Mouse (Mus musculus) neural tube, embryonic 13.5 days (tissue): Measurements from ENCODE around the gene Cep295. TPM values are rescaled to one million over a fixed set of nuclear protein-coding genes. Genes with fewer than 3 reads are reported as not detected.
A peak's percentile ranks its signal among the peaks of the same experiment; 100 is the strongest.
"Not testable (repeated sequence)": the region's sequence is repeated elsewhere in the genome, so short reads cannot be mapped to it uniquely, and the experiment has no call there.

Experiments used
- ATAC-seq: fragments of 200-750 bp; cut with Nextera tagmentation; 2 replicates; pipeline ENCODE4 v1.8.0; 2017; ENCODE audit warnings: low read depth, mild to moderate bottlenecking, moderate TSS enrichment, moderate library complexity
- H3K27ac ChIP-seq: fragments of 300-500 bp; sonication (generic); replicated peaks from 2 replicates; pipeline ENCODE4 v1.5.1; 2015; ENCODE audit warnings: moderate library complexity, mild to moderate bottlenecking, inconsistent platforms
- H3K27me3 ChIP-seq: fragments of 300-500 bp; sonication (generic); 2 replicates; pipeline ENCODE4 v1.6.1; 2015; ENCODE audit warnings: mild to moderate bottlenecking, inconsistent platforms
- H3K36me3 ChIP-seq: fragments of 300-500 bp; sonication (generic); 2 replicates; pipeline ENCODE4 v1.6.1; 2015; ENCODE audit warnings: mild to moderate bottlenecking, inconsistent platforms
- H3K4me1 ChIP-seq: fragments of 300-500 bp; sonication (generic); replicated peaks from 2 replicates; pipeline ENCODE4 v1.6.1; 2015; ENCODE audit warnings: inconsistent platforms
- H3K4me2 ChIP-seq: fragments of 300-500 bp; sonication (generic); 2 replicates; pipeline ENCODE4 v1.6.1; 2015; ENCODE audit warnings: inconsistent platforms, mild to moderate bottlenecking, moderate library complexity
- H3K4me3 ChIP-seq: fragments of 300-500 bp; sonication (generic); 2 replicates; pipeline ENCODE4 v1.5.1; 2015; ENCODE audit warnings: mild to moderate bottlenecking, inconsistent platforms
- H3K9ac ChIP-seq: fragments of 300-500 bp; sonication (generic); 2 replicates; pipeline ENCODE4 v1.6.1; 2015; ENCODE audit warnings: moderate library complexity, mild to moderate bottlenecking, inconsistent platforms
- H3K9me3 ChIP-seq: fragments of 300-500 bp; sonication (generic); 2 replicates; pipeline ENCODE4 v1.6.1; 2016; ENCODE audit warnings: inconsistent platforms
- WGBS: fragments of 180-500 bp; shearing (Covaris S2); methylation state at CpG from one replicate; pipeline ENCODE4 v1.1.7; 2015; 5-methylcytosine and 5-hydroxymethylcytosine counted together
- polyA plus RNA-seq: library from polyadenylated mRNA; unstranded; fragments of >200 nt; fragmentation: Nextera tagmentation; extraction: Ambion mirVana; gene quantifications from 2 replicates; pipeline ENCODE4 v1.2.1, GENCODE M21; 2015

Gene Cep295
- polyA plus RNA-seq, 1 experiment from 2014 or later: 13.9 TPM

GRCm38 (mm10) chr9:15302881-15303280 lies 54.7 kb downstream of the Cep295 start:
- Histone ChIP-seq H3K4me1 (peaks cover 25% of the 10 kb centered on the region), H3K4me3 (no peak overlapping the region), H3K27ac (no peak overlapping the region), H3K9ac (no peak overlapping the region), H3K4me2 (no peak overlapping the region), H3K9me3 (no peaks in the 10 kb centered on the region), H3K36me3 (no peaks in the 10 kb centered on the region), H3K27me3 (no peaks in the 10 kb centered on the region)
- no peak for ATAC-seq
- WGBS: 69% methylated on average over 2 of the region's 2 CpGs

DNA sequence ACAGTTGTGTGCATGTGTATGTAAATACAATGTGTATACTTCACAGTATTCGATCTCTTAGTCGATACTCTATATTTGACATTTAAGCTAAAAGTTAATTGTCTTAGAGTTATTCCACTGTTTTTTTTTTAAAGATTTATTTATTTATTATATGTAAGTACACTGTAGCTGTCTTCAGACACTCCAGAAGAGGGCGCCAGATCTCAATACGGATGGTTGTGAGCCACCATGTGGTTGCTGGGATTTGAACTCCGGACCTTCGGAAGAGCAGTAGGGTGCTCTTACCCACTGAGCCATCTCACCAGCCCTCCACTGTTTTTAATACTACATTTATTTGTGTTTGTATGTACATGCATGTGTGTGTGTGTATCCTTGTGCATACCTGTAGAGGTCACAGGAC lies 55.6 kb downstream of the Cep295 start:
- H3K9me3 ChIP-seq, H3K4me2 ChIP-seq, H3K27me3 ChIP-seq, ATAC-seq, H3K36me3 ChIP-seq, H3K4me3 ChIP-seq, H3K27ac ChIP-seq, H3K9ac ChIP-seq: not testable (repeated sequence)
- 82% methylated on average over 6 of the region's 6 CpGs for WGBS
- H3K4me1 ChIP-seq: peaks cover 16% of the 10 kb centered on the region

DNA sequence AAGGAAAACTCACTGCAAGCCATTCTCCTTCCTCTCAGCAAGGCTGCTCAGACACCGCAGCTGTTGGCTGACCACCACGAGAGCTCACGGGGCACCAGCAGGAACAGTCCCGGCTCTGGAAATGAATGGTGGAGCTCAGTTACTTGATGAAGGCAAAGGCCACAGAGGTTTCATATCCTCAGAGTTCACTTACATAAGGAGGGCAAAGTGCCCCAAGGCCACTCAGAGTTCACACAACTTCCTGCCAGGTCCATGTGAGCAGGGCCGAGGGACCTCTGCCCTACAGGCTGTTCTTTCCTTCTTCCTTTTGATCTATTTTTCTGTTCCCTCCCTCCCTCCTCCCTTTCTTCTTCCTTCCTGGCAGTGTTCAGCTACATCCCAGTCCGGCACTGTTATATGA lies 56.2 kb downstream of the Cep295 start:
- ATAC-seq: no peak
- Histone ChIP-seq H3K4me3 (no peak overlapping the region), H3K27ac (peak overlapping the region; percentile 46; the same call in 1 of the 2 replicates), H3K9me3 (no peaks in the 10 kb centered on the region), H3K4me1 (peaks cover 11% of the 10 kb centered on the region), H3K36me3 (0 out of 2 replicates have a peak, but pooled peaks cover 10% of the 10 kb centered on the region), H3K27me3 (no peaks in the 10 kb centered on the region), H3K9ac (no peak overlapping the region), H3K4me2 (no peak overlapping the region)
- 53% methylated on average over 6 of the region's 6 CpGs for WGBS

GRCm38 (mm10) chr9:15300056-15300455 lies 57.5 kb downstream of the Cep295 start:
- no peak for ATAC-seq
- Histone ChIP-seq H3K4me3 (no peak overlapping the region), H3K4me2 (no peak overlapping the region), H3K27ac (no peak overlapping the region), H3K4me1 (peaks cover 3% of the 10 kb centered on the region; the same call in 1 of the 2 replicates), H3K9ac (no peak overlapping the region), H3K9me3 (no peaks in the 10 kb centered on the region), H3K36me3 (0 out of 2 replicates have a peak, but pooled peaks cover 11% of the 10 kb centered on the region), H3K27me3 (no peaks in the 10 kb centered on the region)
- WGBS: 87% methylated on average over 5 of the region's 5 CpGs

- no peak for ATAC-seq
Measured at GRCm38 (mm10) chr9:15298451-15298850, 59.1 kb downstream of the Cep295 start.

GRCm38 (mm10) chr9:15297112-15297511 lies 60.5 kb downstream of the Cep295 start:
- Histone ChIP-seq H3K4me2 (no peak overlapping the region), H3K9me3 (no peaks in the 10 kb centered on the region), H3K27ac (no peak overlapping the region), H3K4me3 (no peak overlapping the region), H3K9ac (no peak overlapping the region), H3K36me3 (peaks cover 23% of the 10 kb centered on the region; the same call in 1 of the 2 replicates), H3K27me3 (no peaks in the 10 kb centered on the region), H3K4me1 (no peaks in the 10 kb centered on the region)
- no peak for ATAC-seq
- WGBS: 86% methylated on average over 7 of the region's 7 CpGs

More at GRCm38 (mm10) chr9:15298451-15298850, 59.1 kb downstream of the Cep295 start:
- Histone ChIP-seq H3K9me3 (no peaks in the 10 kb centered on the region), H3K27me3 (no peaks in the 10 kb centered on the region), H3K4me1 (no peaks in the 10 kb centered on the region), H3K27ac (no peak overlapping the region), H3K4me2 (no peak overlapping the region), H3K9ac (no peak overlapping the region), H3K36me3 (peaks cover 16% of the 10 kb centered on the region; the same call in 1 of the 2 replicates), H3K4me3 (no peak overlapping the region)
- 32% methylated on average over 2 of the region's 2 CpGs for WGBS

DNA sequence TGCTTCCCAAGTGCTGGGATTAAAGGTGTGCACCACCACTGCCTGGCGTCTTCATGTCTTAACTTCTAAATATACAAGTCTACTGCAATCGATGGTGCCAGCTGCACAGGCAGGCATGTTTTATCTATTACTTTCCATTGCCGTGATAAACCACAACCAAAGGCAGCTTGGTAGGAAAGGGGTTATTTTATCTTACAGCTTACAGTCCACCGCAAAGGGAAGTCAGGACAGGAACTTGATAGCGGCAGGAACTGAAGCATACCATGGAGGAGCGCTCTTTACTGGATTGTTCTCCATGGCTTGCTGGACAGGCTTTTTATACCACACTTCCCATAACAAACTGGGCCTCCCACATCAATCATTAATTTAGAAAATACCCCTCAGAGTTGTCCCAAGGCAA lies 68.3 kb downstream of the Cep295 start:
- no peak overlapping the region for H3K4me3 ChIP-seq
- no peak overlapping the region for H3K4me2 ChIP-seq
- H3K9me3 ChIP-seq: no peaks in the 10 kb centered on the region
- no peaks in the 10 kb centered on the region for H3K4me1 ChIP-seq
- no peaks in the 10 kb centered on the region for H3K27me3 ChIP-seq
- H3K9ac ChIP-seq: no peak overlapping the region
- H3K27ac ChIP-seq: no peak overlapping the region
- peaks cover 43% of the 10 kb centered on the region for H3K36me3 ChIP-seq
- WGBS: 91% methylated on average over 6 of the region's 6 CpGs
- no peak for ATAC-seq

GRCm38 (mm10) chr9:15288402-15288801 lies 69.2 kb downstream of the Cep295 start:
- Histone ChIP-seq H3K27me3 (no peaks in the 10 kb centered on the region), H3K9ac (no peak overlapping the region)
- no peak for ATAC-seq

GRCm38 (mm10) chr9:15287846-15288245 lies 69.7 kb downstream of the Cep295 start:
- ATAC-seq: no peak
- Histone ChIP-seq H3K27ac (no peak overlapping the region), H3K4me2 (no peak overlapping the region), H3K4me3 (no peak overlapping the region), H3K9ac (no peak overlapping the region), H3K9me3 (no peaks in the 10 kb centered on the region), H3K4me1 (no peaks in the 10 kb centered on the region), H3K36me3 (peaks cover 33% of the 10 kb centered on the region), H3K27me3 (no peaks in the 10 kb centered on the region)
- WGBS: 52% methylated on average over 6 of the region's 6 CpGs

More at GRCm38 (mm10) chr9:15288402-15288801, 69.2 kb downstream of the Cep295 start:
- Histone ChIP-seq H3K9me3 (no peaks in the 10 kb centered on the region), H3K4me1 (no peaks in the 10 kb centered on the region), H3K4me2 (no peak overlapping the region), H3K36me3 (peaks cover 37% of the 10 kb centered on the region), H3K4me3 (no peak overlapping the region), H3K27ac (no peak overlapping the region)
- 84% methylated on average over 3 of the region's 3 CpGs for WGBS

GRCm38 (mm10) chr9:15285443-15285842 lies 72.1 kb downstream of the Cep295 start:
- ATAC-seq: no peak
- Histone ChIP-seq H3K9me3 (no peaks in the 10 kb centered on the region), H3K4me3 (no peak overlapping the region), H3K9ac (no peak overlapping the region), H3K27me3 (no peaks in the 10 kb centered on the region), H3K4me2 (no peak overlapping the region), H3K36me3 (peaks cover 27% of the 10 kb centered on the region), H3K27ac (no peak overlapping the region), H3K4me1 (peaks cover 9% of the 10 kb centered on the region)
- WGBS: 65% methylated on average over 3 of the region's 3 CpGs

DNA sequence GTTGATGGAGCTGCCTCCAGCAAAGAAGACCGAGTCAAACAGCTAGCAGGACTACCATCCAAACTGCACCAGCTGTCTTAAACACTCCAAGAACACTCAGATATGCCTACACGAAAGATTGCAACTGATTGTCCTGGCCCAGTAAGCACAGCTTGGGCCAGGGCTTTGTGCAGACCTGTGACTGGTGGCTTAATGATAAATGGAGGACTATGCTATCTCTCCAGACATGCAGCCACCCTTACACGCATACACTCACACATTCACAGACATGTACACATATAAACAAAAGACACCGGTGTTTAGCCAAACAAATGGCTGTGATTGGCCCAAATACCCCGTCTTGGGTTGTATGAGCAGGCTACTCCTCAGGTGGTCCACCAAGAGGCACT lies 77.1 kb downstream of the Cep295 start:
- Histone ChIP-seq H3K27me3 (no peaks in the 10 kb centered on the region), H3K4me3 (peak overlapping the region; percentile 97), H3K27ac (peak overlapping the region; percentile 43), H3K9ac (peak overlapping the region; percentile 99), H3K36me3 (peaks cover 17% of the 10 kb centered on the region), H3K4me2 (peak overlapping the region; percentile 83), H3K4me1 (peaks cover 31% of the 10 kb centered on the region), H3K9me3 (no peaks in the 10 kb centered on the region)
- ATAC-seq: peak; percentile 10
- WGBS: 52% methylated on average over 5 of the region's 5 CpGs

- 2% methylated on average over 53 of the region's 57 CpGs for WGBS
- Histone ChIP-seq H3K27me3 (no peaks in the 10 kb centered on the region), H3K9ac (peak within 1 kb of the TSS; percentile 99), H3K4me2 (peak within 1 kb of the TSS; percentile 83), H3K4me1 (peaks cover 31% of the 10 kb centered on the region), H3K36me3 (peaks cover 21% of the 10 kb centered on the region), H3K27ac (peak within 1 kb of the TSS; percentile 92), H3K4me3 (peak within 1 kb of the TSS; percentile 97), H3K9me3 (no peaks in the 10 kb centered on the region)
- peak; percentile 99 for ATAC-seq
Measured at GRCm38 (mm10) chr9:15279649-15280490, 77.7 kb downstream of the Cep295 start, which contains the start of gene Med17. Gene Med17, minus strand, starts transcription at chr9:15279931.
